Mouse (Mus musculus) limb, embryonic 13.5 days (tissue): ENCODE results near the gene Mindy3. TPM values are rescaled to one million over a fixed set of nuclear protein-coding genes. Genes with fewer than 3 reads are reported as not detected.

ENCODE experiments used
- ATAC-seq: fragments of 200-750 bp; cut with Nextera tagmentation; 2 replicates; pipeline ENCODE4 v1.8.0; 2017; ENCODE audit warnings: low read depth, moderate number of reproducible peaks, moderate TSS enrichment; ENCODE audit not compliant: low FRiP score
- H3K27ac ChIP-seq: fragments of 300-500 bp; sonication (generic); 2 replicates; pipeline ENCODE4 v1.5.1; 2015; ENCODE audit warnings: inconsistent platforms, mild to moderate bottlenecking, moderate library complexity
- H3K27me3 ChIP-seq: fragments of 300-500 bp; sonication (generic); 2 replicates; pipeline ENCODE4 v1.6.1; 2015; ENCODE audit warnings: mild to moderate bottlenecking, inconsistent platforms
- H3K36me3 ChIP-seq: fragments of 300-500 bp; sonication (generic); 2 replicates; pipeline ENCODE4 v1.6.1; 2015; ENCODE audit warnings: inconsistent platforms, mild to moderate bottlenecking, moderate library complexity
- H3K4me1 ChIP-seq: fragments of 300-500 bp; sonication (generic); 2 replicates; pipeline ENCODE4 v1.6.1; 2015; ENCODE audit warnings: inconsistent platforms
- H3K4me2 ChIP-seq: fragments of 300-500 bp; sonication (generic); replicated peaks from 2 replicates; pipeline ENCODE4 v1.6.1; 2015; ENCODE audit warnings: inconsistent platforms, mild to moderate bottlenecking, moderate library complexity
- H3K4me3 ChIP-seq: fragments of 300-500 bp; sonication (generic); 2 replicates; pipeline ENCODE4 v1.5.1; 2015; ENCODE audit warnings: moderate library complexity, mild to moderate bottlenecking, inconsistent platforms
- H3K9ac ChIP-seq: fragments of 300-500 bp; sonication (generic); 2 replicates; pipeline ENCODE4 v1.6.1; 2015; ENCODE audit warnings: mild to moderate bottlenecking, inconsistent platforms
- H3K9me3 ChIP-seq: fragments of 300-500 bp; sonication (generic); 2 replicates; pipeline ENCODE4 v1.6.1; 2016; ENCODE audit warnings: inconsistent platforms
- WGBS: fragments of 180-500 bp; shearing (Covaris S2); methylation state at CpG from one replicate; pipeline ENCODE4 v1.1.7; 2015; 5-methylcytosine and 5-hydroxymethylcytosine counted together
- polyA plus RNA-seq: library from polyadenylated mRNA; unstranded; fragments of >200 nt; fragmentation: Nextera tagmentation; extraction: Ambion mirVana; gene quantifications from 2 replicates; pipeline ENCODE4 v1.2.1, GENCODE M21; 2015

The Mindy3 gene
- polyA plus RNA-seq, 1 experiment from 2014 or later = 22.1 TPM

DNA sequence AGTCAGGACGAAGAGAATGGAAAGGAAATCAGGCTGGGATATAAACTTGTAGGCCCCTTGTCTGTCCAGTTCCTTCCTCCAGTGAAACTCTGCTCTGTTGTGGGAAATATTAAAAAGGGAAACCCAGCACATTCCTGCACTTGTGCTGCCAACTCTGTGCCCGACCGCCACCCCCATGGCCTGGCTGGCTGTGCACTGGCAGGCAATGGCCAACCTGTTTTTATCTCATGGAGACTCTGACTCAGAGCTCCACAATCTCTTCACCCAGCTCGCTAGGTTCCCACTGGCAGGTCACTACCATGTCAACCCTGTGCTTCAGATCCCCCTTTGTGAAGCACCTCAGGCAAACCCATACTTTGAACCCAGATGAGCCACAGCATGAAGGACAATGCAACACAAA lies 98.4 kb downstream of the Mindy3 start:
- H3K9me3 ChIP-seq = no peaks in the 10 kb centered on the region
- no peak overlapping the region for H3K4me2 ChIP-seq
- H3K4me3 ChIP-seq = no peak overlapping the region
- no peaks in the 10 kb centered on the region for H3K27me3 ChIP-seq
- 92% methylated on average over 4 of the region's 4 CpGs for WGBS
- ATAC-seq = no peak
- H3K9ac ChIP-seq = no peak overlapping the region
- H3K36me3 ChIP-seq = no peaks in the 10 kb centered on the region
- H3K4me1 ChIP-seq = peaks cover 8% of the 10 kb centered on the region
- no peak overlapping the region for H3K27ac ChIP-seq

DNA sequence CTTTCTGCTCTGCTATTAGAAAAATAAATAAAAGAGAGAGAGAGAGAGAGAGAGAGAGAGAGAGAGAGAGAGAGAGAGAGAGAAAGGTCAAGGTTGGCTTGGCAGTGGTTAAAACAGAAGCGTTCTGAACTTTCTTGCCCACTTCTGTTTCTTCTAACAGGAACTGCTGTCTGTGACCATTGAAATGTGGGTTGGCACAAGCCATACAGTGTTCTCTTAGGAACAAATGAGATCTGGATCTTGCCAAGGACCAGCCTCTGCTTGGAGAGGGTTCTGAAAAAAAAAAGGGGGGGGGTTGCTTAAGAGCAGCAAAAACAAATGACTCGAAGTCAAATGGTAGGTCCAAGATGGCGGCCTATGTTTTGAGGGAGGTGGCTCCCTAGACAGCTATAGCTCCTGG lies 100.6 kb downstream of the Mindy3 start:
- Histone ChIP-seq H3K4me3 (no peak overlapping the region), H3K27ac (no peak overlapping the region), H3K9ac (no peak overlapping the region), H3K36me3 (no peaks in the 10 kb centered on the region), H3K9me3 (no peaks in the 10 kb centered on the region), H3K4me2 (no peak overlapping the region), H3K27me3 (no peaks in the 10 kb centered on the region), H3K4me1 (peaks cover 9% of the 10 kb centered on the region)
- 90% methylated on average over 3 of the region's 3 CpGs for WGBS
- no peak for ATAC-seq

DNA sequence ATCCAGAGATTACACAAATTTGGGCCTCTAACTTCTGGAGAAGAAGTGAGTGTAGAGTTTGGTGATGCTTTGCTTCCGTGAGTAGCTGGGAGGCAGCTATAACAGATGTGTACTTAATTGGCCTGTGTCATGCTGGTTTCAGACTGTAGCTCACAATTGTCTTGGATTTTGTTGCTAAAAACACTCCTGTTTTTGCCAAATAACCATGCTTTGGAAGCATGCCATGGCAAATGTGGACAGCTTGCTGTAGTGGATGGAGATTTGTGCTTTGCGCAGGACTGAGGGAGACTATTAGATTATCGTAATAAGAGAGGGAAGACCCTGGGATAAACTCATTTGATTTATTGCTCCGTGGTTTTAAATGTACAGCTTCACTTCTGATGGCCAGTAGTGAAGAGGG lies 101.2 kb downstream of the Mindy3 start:
- H3K4me3 ChIP-seq = no peak overlapping the region
- 75% methylated on average over 4 of the region's 4 CpGs for WGBS
- peaks cover 9% of the 10 kb centered on the region for H3K4me1 ChIP-seq
- no peak overlapping the region for H3K27ac ChIP-seq
- no peak overlapping the region for H3K4me2 ChIP-seq
- H3K9ac ChIP-seq = no peak overlapping the region
- no peaks in the 10 kb centered on the region for H3K36me3 ChIP-seq
- ATAC-seq = no peak
- no peaks in the 10 kb centered on the region for H3K27me3 ChIP-seq
- H3K9me3 ChIP-seq = no peaks in the 10 kb centered on the region

DNA sequence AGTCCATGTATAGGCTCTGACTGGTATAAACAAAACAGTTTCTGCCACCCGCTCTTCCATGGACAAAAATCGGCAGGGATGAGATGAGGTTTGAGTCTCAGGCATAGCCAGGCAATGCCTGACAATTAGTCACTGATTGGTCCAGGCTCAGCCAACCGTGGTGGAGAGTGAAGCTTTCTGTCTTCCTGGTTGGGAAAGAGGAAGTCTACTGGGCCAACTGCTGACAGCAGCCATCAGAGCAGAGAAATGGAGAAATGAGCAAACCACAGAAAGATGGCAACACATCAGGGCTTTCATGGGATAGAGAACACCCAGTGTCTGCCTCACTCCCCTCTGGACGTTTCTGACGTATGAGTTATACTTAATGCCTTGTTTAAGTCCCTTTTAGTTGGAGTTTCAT lies 101.9 kb downstream of the Mindy3 start:
- Histone ChIP-seq H3K27me3 (no peaks in the 10 kb centered on the region), H3K9me3 (no peaks in the 10 kb centered on the region), H3K36me3 (no peaks in the 10 kb centered on the region), H3K9ac (no peak overlapping the region), H3K4me1 (peaks cover 9% of the 10 kb centered on the region), H3K4me3 (no peak overlapping the region), H3K27ac (no peak overlapping the region), H3K4me2 (no peak overlapping the region)
- no peak for ATAC-seq
- 79% methylated on average over 5 of the region's 5 CpGs for WGBS

DNA sequence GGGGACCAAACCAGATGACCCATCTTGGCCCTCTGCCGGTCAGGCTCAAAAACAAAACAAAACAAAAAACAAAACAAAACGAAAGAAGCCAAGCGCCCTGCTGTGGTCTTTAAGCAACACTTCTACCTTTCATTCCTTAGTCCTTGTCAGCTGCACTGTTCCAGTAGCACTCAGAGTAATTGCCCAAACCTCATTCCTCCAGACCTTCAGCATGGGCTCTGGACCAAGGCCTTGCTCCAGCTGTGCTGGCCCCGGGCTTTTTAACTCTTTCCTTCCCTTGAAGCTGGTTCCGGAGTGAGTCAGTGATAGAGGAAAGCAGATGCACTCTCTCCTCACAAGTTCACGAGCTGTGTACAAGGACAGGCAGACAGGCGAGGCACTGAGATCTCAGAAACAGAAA lies 102.9 kb downstream of the Mindy3 start:
- H3K36me3 ChIP-seq = no peaks in the 10 kb centered on the region
- H3K9me3 ChIP-seq = no peaks in the 10 kb centered on the region
- WGBS = 25% methylated on average over 7 of the region's 7 CpGs
- no peaks in the 10 kb centered on the region for H3K27me3 ChIP-seq
- H3K9ac ChIP-seq = 0 out of 2 replicates have a peak overlapping the region, but pooled peaks have one; percentile 9
- 0 out of 2 replicates have a peak overlapping the region, but pooled peaks have one; percentile 16 for H3K4me2 ChIP-seq
- H3K4me3 ChIP-seq = no peak overlapping the region
- peaks cover 9% of the 10 kb centered on the region for H3K4me1 ChIP-seq
- no peak overlapping the region for H3K27ac ChIP-seq
- peak; percentile 51; the same call in 1 of the 2 replicates for ATAC-seq

DNA sequence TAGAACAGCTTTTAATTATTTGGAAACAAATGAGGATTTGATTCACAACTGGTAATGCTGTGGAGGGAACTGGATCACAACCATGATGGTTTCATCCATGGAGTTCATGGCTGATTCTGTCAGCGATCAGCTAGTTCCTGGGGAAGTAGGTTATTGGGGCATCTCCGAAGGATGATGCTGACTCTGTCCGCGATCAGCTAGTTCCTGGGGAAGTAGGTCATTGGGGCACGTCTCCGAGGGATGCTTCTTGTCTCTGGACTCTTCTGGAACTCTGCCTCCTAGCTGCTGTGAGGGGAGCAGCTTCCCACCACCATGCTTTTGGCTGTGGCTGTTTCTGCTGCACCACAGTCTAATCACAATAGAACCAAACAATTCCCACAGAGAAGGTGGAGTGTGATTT lies 105.2 kb downstream of the Mindy3 start:
- Histone ChIP-seq H3K27me3 (no peaks in the 10 kb centered on the region), H3K9me3 (no peaks in the 10 kb centered on the region), H3K4me1 (peaks cover 9% of the 10 kb centered on the region), H3K4me2 (no peak overlapping the region), H3K27ac (no peak overlapping the region), H3K4me3 (no peak overlapping the region), H3K36me3 (no peaks in the 10 kb centered on the region), H3K9ac (no peak overlapping the region)
- WGBS = 83% methylated on average over 6 of the region's 6 CpGs
- ATAC-seq = no peak

DNA sequence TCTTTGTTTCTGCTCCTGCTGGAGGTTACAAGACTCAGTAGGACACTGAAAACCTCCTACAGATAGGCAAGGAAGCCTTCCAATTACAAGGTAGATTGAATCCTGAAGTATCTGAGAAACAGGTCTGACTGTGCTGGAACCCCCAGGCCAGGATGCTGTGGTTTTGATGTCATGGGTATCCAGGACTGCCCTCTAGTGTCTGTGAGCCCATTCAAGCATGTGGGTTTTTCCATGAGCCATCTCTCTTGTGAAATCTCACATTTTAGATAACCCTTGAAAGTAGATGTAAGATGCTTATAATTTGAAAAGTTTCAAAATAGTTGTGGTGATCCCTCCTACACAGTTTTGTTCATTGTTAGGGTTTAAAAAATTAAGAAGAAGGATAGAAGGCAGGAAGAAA lies 110.8 kb downstream of the Mindy3 start:
- Histone ChIP-seq H3K36me3 (no peaks in the 10 kb centered on the region), H3K27me3 (no peaks in the 10 kb centered on the region), H3K9ac (no peak overlapping the region), H3K9me3 (no peaks in the 10 kb centered on the region), H3K4me1 (peaks cover 30% of the 10 kb centered on the region), H3K4me3 (no peak overlapping the region), H3K4me2 (no peak overlapping the region), H3K27ac (0 out of 2 replicates have a peak overlapping the region, but pooled peaks have one; percentile 77)
- ATAC-seq = no peak

DNA sequence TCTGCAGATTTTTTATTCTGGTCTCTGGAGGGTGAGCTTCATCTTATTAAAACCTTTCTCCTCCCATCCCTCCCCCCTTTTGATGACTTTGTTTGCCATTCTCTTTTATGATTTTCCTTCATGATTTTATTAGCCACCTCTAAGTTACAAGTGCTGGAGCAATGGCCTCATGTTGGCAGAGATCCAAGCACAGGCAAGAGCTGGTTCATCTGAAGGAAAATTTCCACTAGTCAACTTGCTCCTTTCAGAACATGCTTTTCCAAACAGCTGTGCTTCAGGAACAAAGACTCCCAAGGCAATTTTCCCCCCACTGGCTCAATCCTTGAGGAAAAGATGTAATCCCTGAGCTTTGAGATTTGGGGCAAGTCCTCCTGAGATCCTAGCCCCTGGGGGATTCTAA lies 112.0 kb downstream of the Mindy3 start:
- H3K9me3 ChIP-seq = no peaks in the 10 kb centered on the region
- no peak overlapping the region for H3K4me3 ChIP-seq
- no peaks in the 10 kb centered on the region for H3K27me3 ChIP-seq
- H3K27ac ChIP-seq = peak overlapping the region; percentile 77; the same call in 1 of the 2 replicates
- peak; percentile 10; the same call in 1 of the 2 replicates for ATAC-seq
- H3K4me2 ChIP-seq = no peak overlapping the region
- H3K36me3 ChIP-seq = no peaks in the 10 kb centered on the region
- H3K9ac ChIP-seq = no peak overlapping the region
- peaks cover 30% of the 10 kb centered on the region for H3K4me1 ChIP-seq

DNA sequence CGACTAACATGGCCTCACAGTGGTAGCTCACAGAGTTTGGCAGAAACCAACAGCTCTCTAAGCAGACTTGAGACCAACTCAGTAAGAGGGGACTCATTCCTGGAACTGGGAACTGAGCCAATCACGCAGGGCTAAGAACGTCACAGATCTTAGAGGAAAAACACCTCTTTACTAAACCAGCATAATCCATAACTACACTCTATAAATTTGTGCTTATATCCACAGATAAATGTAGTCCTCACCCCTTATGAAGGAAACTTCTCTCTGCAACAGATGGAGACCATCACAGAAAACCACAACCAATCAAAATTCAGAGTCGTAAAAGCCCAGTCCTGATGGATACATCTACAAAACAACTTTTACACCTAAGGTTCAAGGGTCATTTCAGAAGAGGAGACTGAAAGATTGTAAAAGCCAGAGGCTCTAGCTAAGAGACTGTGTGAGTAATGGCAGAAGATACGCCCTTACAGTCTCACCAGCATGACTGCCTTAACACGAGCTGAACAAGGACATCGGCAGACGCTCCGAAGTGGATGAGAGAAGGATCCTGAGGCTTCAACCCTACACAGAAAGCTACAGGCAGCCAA lies 114.1 kb downstream of the Mindy3 start:
- H3K4me2 ChIP-seq = no peak overlapping the region
- no peak overlapping the region for H3K4me3 ChIP-seq
- H3K27me3 ChIP-seq = peaks cover 7% of the 10 kb centered on the region
- ATAC-seq = peak; percentile 62
- no peaks in the 10 kb centered on the region for H3K36me3 ChIP-seq
- peaks cover 40% of the 10 kb centered on the region for H3K4me1 ChIP-seq
- H3K9ac ChIP-seq = no peak overlapping the region
- H3K27ac ChIP-seq = no peak overlapping the region
- H3K9me3 ChIP-seq = no peaks in the 10 kb centered on the region
- WGBS = 46% methylated on average over 9 of the region's 9 CpGs

DNA sequence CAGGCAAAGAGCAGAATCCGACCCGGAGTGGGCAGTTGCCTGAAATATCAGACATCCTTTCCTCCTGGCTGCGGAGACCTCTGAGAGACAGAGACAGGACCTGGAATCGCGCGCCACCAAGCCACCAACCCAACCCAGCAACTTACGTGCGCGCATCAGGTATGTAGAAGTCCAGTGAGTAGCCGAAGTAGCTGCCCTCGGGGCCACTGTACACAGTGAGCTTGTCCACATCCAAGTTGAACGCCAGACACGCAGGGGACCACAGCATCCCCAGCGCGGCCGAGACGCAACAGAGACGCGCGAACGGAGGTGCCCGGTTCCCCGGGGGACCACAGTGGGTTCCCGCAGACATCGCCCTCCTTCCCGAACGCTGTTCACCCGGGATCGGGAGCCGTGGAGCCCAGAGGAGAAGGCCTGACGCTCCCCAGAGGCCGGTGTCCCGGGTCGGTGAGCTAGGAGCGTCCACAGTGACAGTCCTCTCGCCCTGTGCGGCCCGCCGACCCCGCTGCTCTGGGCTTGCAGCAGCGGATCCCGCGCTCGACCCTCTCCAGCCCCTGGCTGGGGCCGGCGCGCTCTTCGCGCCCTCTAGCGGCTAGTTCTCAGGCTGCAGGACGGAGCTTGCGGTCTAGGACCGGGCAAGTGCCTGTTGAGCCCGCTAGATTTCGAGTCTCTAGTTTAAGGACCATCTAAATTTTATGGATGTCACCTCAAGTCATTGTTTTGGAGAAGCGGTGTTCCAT lies 117.7 kb downstream of the Mindy3 start, which contains the start of gene Itga8:
Gene Itga8, minus strand, starts transcription at position 492 of the 740 bp plus-strand sequence.
- peak within 1 kb of the TSS; percentile 22; the same call in 1 of the 2 replicates for H3K27ac ChIP-seq
- H3K4me1 ChIP-seq = peaks cover 30% of the 10 kb centered on the region
- H3K9ac ChIP-seq = peak within 1 kb of the TSS; percentile 85
- H3K4me3 ChIP-seq = peak within 1 kb of the TSS; percentile 78
- no peaks in the 10 kb centered on the region for H3K36me3 ChIP-seq
- H3K9me3 ChIP-seq = no peaks in the 10 kb centered on the region
- peaks cover 7% of the 10 kb centered on the region for H3K27me3 ChIP-seq
- ATAC-seq = peak; percentile 92
- H3K4me2 ChIP-seq = peak within 1 kb of the TSS; percentile 81
- WGBS = under 1% methylated on average over 53 of the region's 56 CpGs

DNA sequence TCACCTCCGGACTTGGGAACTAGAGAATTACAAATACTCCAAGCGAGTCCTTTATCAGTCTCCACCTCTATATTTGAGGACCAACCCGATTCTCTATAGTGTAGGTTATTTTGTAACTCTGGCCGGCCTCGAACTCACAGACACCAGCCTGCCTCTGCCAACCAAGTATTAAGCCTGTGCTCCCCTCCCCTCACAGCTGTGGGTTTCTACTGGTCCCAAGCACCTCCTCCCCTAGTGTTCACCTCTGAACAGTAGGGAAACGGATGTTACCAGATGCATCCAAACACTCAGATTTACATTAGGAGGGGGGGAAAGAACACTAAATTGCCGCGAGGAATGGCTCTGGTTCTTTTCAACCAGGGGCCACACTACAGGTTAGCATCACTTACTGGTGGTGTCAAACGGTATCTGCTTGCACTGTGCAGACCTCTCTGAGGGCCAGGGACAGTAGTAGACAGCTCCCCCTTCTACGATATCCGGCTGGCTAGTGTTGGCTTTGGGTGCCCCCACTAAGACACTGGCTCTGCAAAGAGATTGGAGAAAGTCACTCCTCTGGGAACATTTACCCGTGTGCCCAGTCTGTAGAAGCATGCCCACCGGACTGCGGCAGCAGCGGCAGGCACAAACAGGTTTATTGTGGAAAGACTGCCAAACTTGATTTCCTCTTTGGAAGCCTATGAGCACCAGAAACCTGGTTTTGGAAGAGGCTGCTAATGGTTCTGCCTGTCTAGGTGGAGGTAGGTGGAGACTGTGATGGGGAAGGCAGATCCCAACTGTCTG lies 118.6 kb downstream of the Mindy3 start:
- H3K27me3 ChIP-seq = peaks cover 7% of the 10 kb centered on the region
- H3K4me3 ChIP-seq = peak overlapping the region; percentile 78
- no peaks in the 10 kb centered on the region for H3K9me3 ChIP-seq
- peak overlapping the region; percentile 22; the same call in 1 of the 2 replicates for H3K27ac ChIP-seq
- peak overlapping the region; percentile 81 for H3K4me2 ChIP-seq
- 53% methylated on average over 15 of the region's 15 CpGs for WGBS
- H3K36me3 ChIP-seq = no peaks in the 10 kb centered on the region
- peaks cover 26% of the 10 kb centered on the region for H3K4me1 ChIP-seq
- no peak for ATAC-seq
- H3K9ac ChIP-seq = peak overlapping the region; percentile 85

DNA sequence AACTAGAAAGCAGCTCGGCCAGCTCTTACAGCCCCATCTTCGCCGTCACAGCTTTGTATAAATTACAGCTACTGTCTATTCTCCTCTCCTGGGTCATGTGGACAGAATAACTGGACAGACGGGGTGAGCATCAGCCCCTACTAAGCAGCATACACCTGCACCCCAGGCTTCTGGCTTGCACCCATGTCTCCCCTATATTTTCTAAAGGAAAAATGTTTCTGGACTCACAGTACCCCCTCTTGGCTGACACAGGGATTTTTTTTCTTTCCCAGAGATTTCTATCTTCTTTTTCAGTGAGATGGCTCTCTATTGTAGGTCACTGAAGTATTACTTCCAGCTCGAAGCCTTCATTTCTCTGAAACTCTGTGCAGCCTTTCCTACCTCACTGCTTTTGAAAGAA lies 122.0 kb downstream of the Mindy3 start:
- Histone ChIP-seq H3K4me3 (no peak overlapping the region), H3K9me3 (no peaks in the 10 kb centered on the region), H3K27ac (no peak overlapping the region), H3K27me3 (peaks cover 7% of the 10 kb centered on the region), H3K4me2 (no peak overlapping the region), H3K4me1 (peaks cover 37% of the 10 kb centered on the region), H3K36me3 (no peaks in the 10 kb centered on the region), H3K9ac (no peak overlapping the region)
- no peak for ATAC-seq
- 88% methylated on average over 5 of the region's 5 CpGs for whole genome bisulfite sequencing
